Mouse (Mus musculus): ENCODE measurements around the gene Nr2c2ap.

DNA sequence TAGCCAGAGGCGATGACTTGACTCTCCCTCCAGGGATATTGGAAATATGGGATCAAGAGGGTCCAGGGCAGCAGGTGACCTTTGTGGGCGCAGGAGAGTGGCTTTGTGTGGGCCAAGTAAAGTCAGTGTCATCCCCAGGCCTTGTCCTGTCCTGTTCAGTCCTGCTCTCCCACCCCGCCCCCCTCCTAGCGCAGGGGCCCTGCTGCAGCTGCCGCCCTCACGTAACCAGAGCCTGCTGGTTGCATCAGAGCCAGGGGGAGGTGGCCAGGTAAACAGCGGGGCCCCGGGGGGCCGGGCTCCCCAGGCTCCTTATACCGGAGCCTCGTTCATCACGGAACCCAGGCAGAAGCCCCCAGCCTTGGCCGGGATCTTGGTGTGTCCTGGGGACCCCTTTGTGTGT lies 19.0 kb downstream of the Nr2c2ap start:
- TF ChIP-seq CTCF (IDR thresholded peaks at IDR 0.05; ENCODE audit: borderline replicate concordance, extremely low read depth, insufficient read depth, insufficient read length), result no peak
- TF ChIP-seq POLR2A (IDR thresholded peaks at IDR 0.05; ENCODE audit: borderline replicate concordance, extremely low read depth, insufficient read depth, insufficient read length, poor library complexity, severe bottlenecking), result no peak

Data from brain, embryonic 14.5 days (tissue).